Mouse (Mus musculus): ENCODE measurements around the gene Gm5155. TPM values are rescaled to one million over a fixed set of nuclear protein-coding genes. Genes with fewer than 3 reads are reported as not detected.
"Not testable (repeated sequence)": the region's sequence is repeated elsewhere in the genome, so short reads cannot be mapped to it uniquely, and the experiment has no call there.

Gm5155 gene
- polyA plus RNA-seq (2012; rRNA removed), result not detected in 2 replicates

- DNase-seq, result no peak
- TF ChIP-seq POLR2A (IDR thresholded peaks at IDR 0.05; ENCODE audit: borderline replicate concordance, extremely low read depth, low read depth, low read length), result no peak
- no peak for TF ChIP-seq CTCF (IDR thresholded peaks at IDR 0.05; ENCODE audit: insufficient read depth, low read length)
- Histone ChIP-seq H3K4me3 (replicated peaks; ENCODE audit: extremely low read depth, low read depth, low read length) (no peak within 1 kb of the TSS), H3K4me1 (ENCODE audit: control insufficient read depth, insufficient read depth, low read length) (no peaks in the 10 kb centered on the region)
- WGBS, result 65% methylated on average over 1 of the region's 1 CpGs
These were observed at the start of gene Gm5155 for GRCm38 (mm10) chr7:17871467-17871866. Gm5155 (plus strand) TSS chr7:17871767.

- 97% methylated on average over 1 of the region's 1 CpGs for WGBS
- no peak for DNase-seq
- Histone ChIP-seq H3K4me1 (ENCODE audit: control insufficient read depth, insufficient read depth, low read length) (no peaks in the 10 kb centered on the region), H3K4me3 (replicated peaks; ENCODE audit: extremely low read depth, low read depth, low read length) (no peak overlapping the region)
- TF ChIP-seq POLR2A (IDR thresholded peaks at IDR 0.05; ENCODE audit: borderline replicate concordance, extremely low read depth, low read depth, low read length), result no peak
- TF ChIP-seq CTCF (IDR thresholded peaks at IDR 0.05; ENCODE audit: insufficient read depth, low read length), result no peak
These were observed 791 bp upstream of the Gm5155 start for GRCm38 (mm10) chr7:17870776-17871175.

GRCm38 (mm10) chr7:17895341-17895740, 23.8 kb downstream of the Gm5155 start:
- not testable (repeated sequence) for DNase-seq; H3K4me1 ChIP-seq (ENCODE audit: control insufficient read depth, insufficient read depth, low read length); H3K4me3 ChIP-seq (replicated peaks; ENCODE audit: extremely low read depth, low read depth, low read length)
- 66% methylated on average over 1 of the region's 1 CpGs for WGBS

GRCm38 (mm10) chr7:17903146-17903915, 31.8 kb downstream of the Gm5155 start:
- Histone ChIP-seq H3K4me3 (replicated peaks; ENCODE audit: extremely low read depth, low read depth, low read length) (no peak overlapping the region), H3K4me1 (ENCODE audit: control insufficient read depth, insufficient read depth, low read length) (no peaks in the 10 kb centered on the region)
- TF ChIP-seq POLR2A (IDR thresholded peaks at IDR 0.05; ENCODE audit: borderline replicate concordance, extremely low read depth, low read depth, low read length) (no peak), CTCF (IDR thresholded peaks at IDR 0.05; ENCODE audit: insufficient read depth, low read length) (no peak)
- WGBS, result 58% methylated on average over 6 of the region's 6 CpGs
- DNase-seq, result no peak

Other genes with a start within 250 kb of the Gm5155 start
- gene Ceacam5, start 158.5 kb upstream of the Gm5155 start, polyA plus RNA-seq (2012; rRNA removed), result not detected in 2 replicates
- not detected in 2 replicates for gene Ceacam14, start 59.1 kb upstream of the Gm5155 start, polyA plus RNA-seq (2012; rRNA removed)
- not detected in 2 replicates for gene Ceacam11, start 100.4 kb downstream of the Gm5155 start, polyA plus RNA-seq (2012; rRNA removed)
- gene Ceacam13, start 138.1 kb downstream of the Gm5155 start, polyA plus RNA-seq (2012; rRNA removed), result not detected in 2 replicates
- gene Ceacam12, start 194.2 kb downstream of the Gm5155 start, polyA plus RNA-seq (2012; rRNA removed), result not detected in 2 replicates

Measured in lung, adult 2 months (tissue).